Mouse (Mus musculus): ENCODE measurements around the gene Gm21170.
"Not testable (repeated sequence)": the region's sequence is repeated elsewhere in the genome, so short reads cannot be mapped to it uniquely, and the experiment has no call there.

Gm21170 gene

GRCm38 (mm10) chrY:47690998-47691397 is at the start of gene Gm21170:
Gene Gm21170, minus strand, starts transcription at chrY:47691098.
- DNase-seq (ENCODE audit: low read depth), result not testable (repeated sequence)

Data from induced T-regulatory cell, adult 2 months (primary cell).